Mouse (Mus musculus) c-Kit-positive CD71-negative TER-119-negative erythroid progenitor cells, embryonic 14.5 days (primary cell): Measurements from ENCODE around the gene Flnc.

Experiments
- DNase-seq: peaks from one replicate; pipeline ENCODE4 v3.0.0-alpha.2; 2013; ENCODE audit warnings: low read depth

The Flnc gene

GRCm38 (mm10) chr6:29432156-29432555 lies 900 bp upstream of the Flnc start:
- DNase-seq: no peak

- no peak for DNase-seq
Measured at GRCm38 (mm10) chr6:29432676-29433037, 399 bp upstream of the Flnc start.

- no peak for DNase-seq
Measured at GRCm38 (mm10) chr6:29433804-29434795, 1.0 kb downstream of the Flnc start.

- DNase-seq: no peak
Measured at GRCm38 (mm10) chr6:29434911-29435691, 2.0 kb downstream of the Flnc start.

- DNase-seq: no peak
Measured at GRCm38 (mm10) chr6:29435940-29436451, 2.9 kb downstream of the Flnc start.

GRCm38 (mm10) chr6:29436461-29436934 lies 3.4 kb downstream of the Flnc start:
- DNase-seq: no peak

GRCm38 (mm10) chr6:29439251-29439650 lies 6.2 kb downstream of the Flnc start:
- DNase-seq: no peak

- no peak for DNase-seq
Measured at GRCm38 (mm10) chr6:29439789-29440188, 6.7 kb downstream of the Flnc start.

- DNase-seq: no peak
Measured at GRCm38 (mm10) chr6:29444773-29445172, 11.7 kb downstream of the Flnc start.

- DNase-seq: no peak
Measured at GRCm38 (mm10) chr6:29445354-29445753, 12.3 kb downstream of the Flnc start.

GRCm38 (mm10) chr6:29449858-29450257 lies 16.8 kb downstream of the Flnc start:
- DNase-seq: no peak

GRCm38 (mm10) chr6:29450667-29451066 lies 17.6 kb downstream of the Flnc start:
- no peak for DNase-seq

GRCm38 (mm10) chr6:29461502-29461901 lies 28.4 kb downstream of the Flnc start:
- no peak for DNase-seq

- no peak for DNase-seq
Measured at GRCm38 (mm10) chr6:29463388-29463787, 30.3 kb downstream of the Flnc start.

GRCm38 (mm10) chr6:29467583-29468354 lies 34.7 kb downstream of the Flnc start, which contains the start of gene Atp6v1f:
Gene Atp6v1f (plus strand): TSS chr6:29467718.
- peak; percentile 92 for DNase-seq

GRCm38 (mm10) chr6:29468851-29469250 lies 35.8 kb downstream of the Flnc start:
- DNase-seq: no peak

GRCm38 (mm10) chr6:29471137-29471536 lies 38.1 kb downstream of the Flnc start, which contains the start of gene Atp6v1fnb:
Gene Atp6v1fnb (plus strand): TSS chr6:29471437.
- no peak for DNase-seq

GRCm38 (mm10) chr6:29473941-29474691 lies 41.1 kb downstream of the Flnc start:
- DNase-seq: peak; percentile 86

GRCm38 (mm10) chr6:29474736-29475135 lies 41.7 kb downstream of the Flnc start:
- no peak for DNase-seq

- no peak for DNase-seq
Measured at GRCm38 (mm10) chr6:29482691-29483090, 49.6 kb downstream of the Flnc start.
